Mouse (Mus musculus) liver, adult 2 months (tissue): ENCODE results near the gene Aurkb. TPM values are rescaled to one million over a fixed set of nuclear protein-coding genes. Genes with fewer than 3 reads are reported as not detected.

ENCODE experiments used
- DNase-seq: peaks from one replicate; pipeline ENCODE4 v3.0.0-alpha.2; 2011; ENCODE audit warnings: low read depth, low spot score; ENCODE audit errors: extremely low read depth
- H3K27ac ChIP-seq: fragments of 200-500 bp; replicated peaks from 2 replicates; pipeline ENCODE4 v1.5.1; 2012; ENCODE audit warnings: low read depth, mild to moderate bottlenecking, control low read depth, inconsistent platforms, low read length; ENCODE audit not compliant: insufficient read depth
- H3K27me3 ChIP-seq: fragments of 200-500 bp; 2 replicates; pipeline ENCODE4 v1.6.1; 2012; ENCODE audit warnings: mild to moderate bottlenecking, moderate library complexity, low read length, inconsistent platforms; ENCODE audit not compliant: control insufficient read depth, insufficient read depth
- H3K36me3 ChIP-seq: fragments of 200-500 bp; 2 replicates; pipeline ENCODE4 v1.6.1; 2012; ENCODE audit warnings: low read length, inconsistent platforms; ENCODE audit not compliant: control insufficient read depth, insufficient read depth
- H3K4me1 ChIP-seq: fragments of 200-500 bp; 2 replicates; pipeline ENCODE4 v1.6.1; 2011; ENCODE audit warnings: low read length; ENCODE audit not compliant: control insufficient read depth, insufficient read depth
- H3K4me3 ChIP-seq: fragments of 200-500 bp; 2 replicates; pipeline ENCODE4 v1.5.1; 2011; ENCODE audit warnings: low read depth, mild to moderate bottlenecking, control low read depth, low read length, moderate library complexity; ENCODE audit not compliant: insufficient read depth
- H3K79me2 ChIP-seq: fragments of 200-500 bp; 2 replicates; pipeline ENCODE4 v1.6.1; 2012; ENCODE audit warnings: inconsistent platforms, mild to moderate bottlenecking, low read length, moderate library complexity; ENCODE audit not compliant: control insufficient read depth, insufficient read depth
- H3K9ac ChIP-seq: fragments of 200-500 bp; 2 replicates; pipeline ENCODE4 v1.6.1; 2012; ENCODE audit warnings: low read depth, mild to moderate bottlenecking, control low read depth, inconsistent platforms, low read length
- CTCF ChIP-seq: fragments of 200-500 bp; IDR thresholded peaks from 2 replicates; pipeline ENCODE4 v1.5.1; 2011; ENCODE audit warnings: low read depth, low read length, control low read depth
- POLR2A ChIP-seq: fragments of 200-500 bp; IDR thresholded peaks from 2 replicates; pipeline ENCODE4 v1.6.1; 2011; ENCODE audit warnings: low read length, control low read depth; ENCODE audit not compliant: insufficient read depth; ENCODE audit errors: extremely low read depth
- WGBS: fragments of 180-500 bp; shearing (Covaris S2); methylation state at CpG from one replicate; pipeline ENCODE4 v1.1.7; 2018; 5-methylcytosine and 5-hydroxymethylcytosine counted together
- polyA plus RNA-seq: library from polyadenylated mRNA; depleted of rRNA; stranded (reverse); fragments of >200 nt; gene quantifications from 2 replicates; pipeline ENCODE4 v1.2.3, GENCODE M21; 2012
- total RNA-seq: library from RNA; depleted of rRNA; stranded (reverse); fragments of >200 nt; gene quantifications from 2 replicates; pipeline ENCODE4 v1.2.3, GENCODE M21; 2014

Gene Aurkb
- total and polyA plus RNA-seq, 2 experiments = 0.37 to 0.66 TPM

DNA sequence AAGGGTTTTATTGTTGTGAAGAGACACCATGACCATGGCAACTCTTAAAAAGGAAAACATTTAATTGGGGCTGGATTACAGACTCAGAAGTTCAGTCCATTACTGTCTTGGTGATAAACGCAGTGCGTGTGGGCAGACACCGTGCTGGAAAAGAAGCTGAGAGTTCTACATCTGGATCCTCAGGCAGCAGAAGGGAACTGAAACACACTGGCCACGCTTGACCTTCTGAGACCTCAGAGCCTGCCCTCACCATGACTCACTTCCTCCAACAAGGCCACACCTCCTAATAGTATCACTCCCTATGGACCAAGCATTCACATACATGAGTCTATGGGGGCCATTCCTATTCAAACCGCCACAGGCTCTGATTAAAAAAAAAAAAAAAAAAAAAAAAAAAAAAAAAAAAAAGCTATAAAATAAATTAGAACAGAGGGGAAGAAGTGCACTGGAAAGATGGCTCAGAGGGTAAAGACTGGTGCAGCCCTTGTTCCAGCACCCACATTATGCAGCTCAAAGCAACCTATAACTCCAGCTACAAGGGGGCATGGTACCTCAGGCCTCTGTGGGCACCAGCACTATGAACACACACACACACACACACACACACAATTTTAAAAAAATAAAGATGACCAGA is 33.5 kb downstream of the Aurkb start:
- Histone ChIP-seq H3K9ac (no peak overlapping the region), H3K36me3 (no peaks in the 10 kb centered on the region), H3K27me3 (no peaks in the 10 kb centered on the region), H3K79me2 (no peaks in the 10 kb centered on the region), H3K4me1 (no peaks in the 10 kb centered on the region), H3K27ac (no peak overlapping the region), H3K4me3 (no peak overlapping the region)
- DNase-seq = peak; percentile 43
- TF ChIP-seq POLR2A = no peak
- TF ChIP-seq CTCF = no peak
- WGBS = 77% methylated on average over 5 of the region's 5 CpGs

DNA sequence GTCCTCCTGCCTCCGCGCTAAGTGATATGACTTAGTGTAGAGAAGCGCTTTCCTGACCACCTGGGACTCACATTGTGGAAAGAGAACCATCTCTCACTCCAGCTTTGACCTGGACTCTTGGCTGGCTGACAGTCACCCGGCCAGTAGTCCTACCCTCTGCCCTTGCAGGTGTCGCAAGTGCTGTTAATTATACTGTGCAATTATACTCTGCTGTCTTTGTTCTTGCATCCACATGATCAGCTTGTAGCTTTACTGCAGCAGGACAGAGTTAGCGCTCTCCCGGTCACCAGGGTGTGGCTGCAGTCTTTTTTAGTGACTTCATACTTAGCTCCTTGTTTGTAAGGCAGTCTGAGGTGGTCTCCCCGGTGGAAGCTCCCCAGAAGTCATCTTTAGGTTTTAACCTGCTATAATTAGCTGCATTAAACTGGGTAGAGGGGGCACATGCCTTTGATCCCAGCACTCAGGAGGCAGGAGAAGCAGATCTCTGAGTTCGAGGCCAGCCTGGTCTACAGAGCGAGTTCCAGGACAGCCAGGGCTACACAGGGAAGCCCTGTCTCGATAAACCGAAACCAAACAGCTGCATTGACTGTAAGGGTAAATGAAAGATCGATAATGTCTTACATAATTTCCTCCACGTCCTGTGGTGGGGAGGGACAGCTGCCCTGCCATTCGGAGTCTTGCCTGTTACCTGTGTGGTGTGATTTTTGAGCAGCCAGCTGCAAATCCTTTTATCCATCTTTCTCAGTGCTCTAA is 34.8 kb downstream of the Aurkb start:
- TF ChIP-seq POLR2A = no peak
- TF ChIP-seq CTCF = no peak

DNA sequence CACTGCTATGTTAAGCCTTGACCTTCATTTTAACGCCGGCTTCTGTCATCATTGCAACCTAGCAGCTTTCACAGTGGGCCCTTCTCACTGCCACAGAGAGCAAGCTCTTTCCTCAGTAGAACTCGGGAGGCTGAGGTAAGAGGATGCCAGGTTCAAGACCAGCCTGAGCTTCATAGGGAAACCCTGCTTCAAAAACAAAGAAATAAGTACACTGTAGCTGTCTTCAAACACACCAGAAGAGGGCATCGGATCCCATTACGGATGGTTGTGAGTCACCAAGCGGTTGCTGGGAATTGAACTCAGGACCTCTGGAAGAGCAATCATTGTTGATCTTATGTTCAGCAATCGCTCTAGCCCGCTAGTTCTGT is 35.4 kb downstream of the Aurkb start:
- H3K27ac ChIP-seq = 0 out of 2 replicates have a peak overlapping the region, but pooled peaks have one; percentile 9
- no peaks in the 10 kb centered on the region for H3K36me3 ChIP-seq
- H3K79me2 ChIP-seq = no peaks in the 10 kb centered on the region
- no peaks in the 10 kb centered on the region for H3K4me1 ChIP-seq
- no peaks in the 10 kb centered on the region for H3K27me3 ChIP-seq
- H3K4me3 ChIP-seq = no peak overlapping the region
- WGBS = 79% methylated on average over 8 of the region's 8 CpGs
- no peak overlapping the region for H3K9ac ChIP-seq
- no peak for TF ChIP-seq POLR2A
- no peak for TF ChIP-seq CTCF
- no peak for DNase-seq

More for the DNA sequence above, 34.8 kb downstream of the Aurkb start:
- Histone ChIP-seq H3K79me2 (no peaks in the 10 kb centered on the region), H3K9ac (no peak overlapping the region), H3K4me3 (no peak overlapping the region), H3K36me3 (no peaks in the 10 kb centered on the region), H3K4me1 (no peaks in the 10 kb centered on the region), H3K27me3 (no peaks in the 10 kb centered on the region), H3K27ac (peak overlapping the region; percentile 32; the same call in 1 of the 2 replicates)
- WGBS = 40% methylated on average over 15 of the region's 15 CpGs
- DNase-seq = peak; percentile 78

DNA sequence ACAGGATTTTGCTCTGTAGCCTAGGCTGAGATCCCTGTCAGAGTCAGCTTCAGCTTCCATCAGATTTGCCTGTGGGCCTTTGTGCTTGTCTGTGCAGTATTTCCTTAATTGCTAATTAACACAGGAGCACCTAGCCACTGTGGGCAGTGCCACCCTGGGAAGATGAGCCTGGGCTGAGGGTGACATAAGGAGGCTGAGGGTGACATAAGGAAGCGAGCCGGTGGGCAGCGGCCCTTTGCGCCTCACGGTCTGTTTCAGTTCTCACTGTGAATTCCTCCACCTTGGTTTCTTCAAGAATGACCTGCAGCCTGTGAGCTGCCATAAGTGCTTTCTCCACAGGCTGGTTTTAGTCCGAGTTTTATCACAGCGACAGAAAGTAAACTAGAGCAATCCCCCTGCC is 36.2 kb downstream of the Aurkb start:
- no peaks in the 10 kb centered on the region for H3K36me3 ChIP-seq
- H3K27me3 ChIP-seq = no peaks in the 10 kb centered on the region
- WGBS = 86% methylated on average over 7 of the region's 7 CpGs
- H3K4me3 ChIP-seq = no peak overlapping the region
- H3K27ac ChIP-seq = no peak overlapping the region
- H3K4me1 ChIP-seq = no peaks in the 10 kb centered on the region
- no peak for TF ChIP-seq CTCF
- TF ChIP-seq POLR2A = no peak
- DNase-seq = no peak
- no peaks in the 10 kb centered on the region for H3K79me2 ChIP-seq
- H3K9ac ChIP-seq = no peak overlapping the region

DNA sequence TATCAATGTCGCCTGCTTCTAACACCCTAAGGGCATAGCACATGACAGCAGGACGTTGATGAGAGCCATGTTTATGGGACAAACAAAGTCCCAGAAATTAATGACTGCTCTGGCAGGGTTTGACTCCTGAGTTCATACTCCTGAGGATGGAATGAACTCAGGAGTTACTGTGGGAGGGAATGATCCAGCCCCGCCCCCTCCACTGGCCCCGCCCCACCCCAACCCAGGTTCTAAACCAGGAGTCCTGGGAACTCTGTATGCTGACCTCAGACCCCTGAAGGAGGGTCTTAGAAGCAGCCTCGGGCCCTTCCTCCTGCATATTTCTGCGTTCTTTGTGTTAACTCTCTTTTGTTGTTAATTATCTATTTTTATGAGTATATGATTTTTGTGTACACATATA is 40.2 kb downstream of the Aurkb start:
- TF ChIP-seq CTCF (no peak), POLR2A (no peak)
- no peak for DNase-seq
- 70% methylated on average over 6 of the region's 6 CpGs for WGBS
- Histone ChIP-seq H3K36me3 (peaks cover 2% of the 10 kb centered on the region; the same call in 1 of the 2 replicates), H3K4me1 (peaks cover 10% of the 10 kb centered on the region), H3K27ac (no peak overlapping the region), H3K4me3 (no peak overlapping the region), H3K9ac (no peak overlapping the region), H3K79me2 (peaks cover 16% of the 10 kb centered on the region), H3K27me3 (no peaks in the 10 kb centered on the region)

DNA sequence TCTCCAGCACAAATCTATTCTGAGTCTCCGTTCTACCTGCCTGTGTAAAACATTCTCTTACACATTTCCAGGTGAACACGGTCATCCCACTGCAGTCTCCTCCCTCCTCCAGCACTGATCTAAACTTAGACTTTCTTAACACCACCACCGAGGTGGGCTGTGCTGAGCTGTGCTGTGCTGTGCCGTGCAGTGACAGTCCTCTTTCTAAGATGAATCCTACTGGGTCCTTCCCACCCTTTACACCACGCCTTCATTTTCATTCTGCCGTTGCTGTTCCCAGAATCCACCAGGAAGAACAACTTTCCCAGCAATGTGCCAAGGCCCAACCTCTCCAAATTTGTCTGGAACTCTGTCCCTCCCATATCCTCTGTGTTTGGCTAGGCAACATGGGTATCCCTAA is 40.9 kb downstream of the Aurkb start:
- H3K4me3 ChIP-seq = no peak overlapping the region
- H3K27me3 ChIP-seq = no peaks in the 10 kb centered on the region
- no peak overlapping the region for H3K27ac ChIP-seq
- H3K4me1 ChIP-seq = peaks cover 10% of the 10 kb centered on the region
- DNase-seq = no peak
- H3K9ac ChIP-seq = no peak overlapping the region
- peaks cover 2% of the 10 kb centered on the region; the same call in 1 of the 2 replicates for H3K36me3 ChIP-seq
- WGBS = 76% methylated on average over 6 of the region's 6 CpGs
- H3K79me2 ChIP-seq = peaks cover 16% of the 10 kb centered on the region
- TF ChIP-seq POLR2A (no peak), CTCF (no peak)
